Mouse (Mus musculus) liver, embryonic 14.5 days (tissue): ENCODE data around the gene Tubgcp3. TPM values are rescaled to one million over a fixed set of nuclear protein-coding genes. Genes with fewer than 3 reads are reported as not detected.

ENCODE experiments used
- ATAC-seq: fragments of 200-750 bp; cut with Nextera tagmentation; 2 replicates; pipeline ENCODE4 v1.8.0; 2017; ENCODE audit warnings: moderate number of reproducible peaks, mild to moderate bottlenecking, moderate library complexity; ENCODE audit not compliant: insufficient read depth
- DNase-seq, 3 experiments: peaks; one replicate each; pipeline ENCODE4 v3.0.0-alpha.2; 2012 to 2013; ENCODE audit warnings: low read depth in 3 of 3, low spot score in 3 of 3
- H3K27ac ChIP-seq: fragments of 300-500 bp; sonication (generic); 2 replicates; pipeline ENCODE4 v1.5.1; 2014; ENCODE audit warnings: moderate library complexity, mild to moderate bottlenecking, control low read depth, inconsistent platforms
- H3K27me3 ChIP-seq: fragments of 300-500 bp; sonication (generic); 2 replicates; pipeline ENCODE4 v1.6.1; 2014; ENCODE audit warnings: mild to moderate bottlenecking, low read length, moderate library complexity; ENCODE audit not compliant: control insufficient read depth, insufficient read depth
- H3K36me3 ChIP-seq: fragments of 300-500 bp; sonication (generic); replicated peaks from 2 replicates; pipeline ENCODE4 v1.6.1; 2014; ENCODE audit warnings: low read depth; ENCODE audit not compliant: control insufficient read depth, insufficient read depth
- H3K4me1 ChIP-seq, 2 experiments: fragments of 200-500 bp in 1 of 2; fragments of 300-500 bp in 1 of 2; sonication (generic) in 1 of 2; replicated peaks; 2 replicates each; pipeline ENCODE4 v1.6.1; 2012 to 2014; ENCODE audit warnings: antibody characterized with exemption in 1 of 2, inconsistent platforms in 1 of 2, low read length in 1 of 2; ENCODE audit not compliant: control insufficient read depth in 2 of 2, insufficient read depth in 2 of 2
- H3K4me2 ChIP-seq: fragments of 300-500 bp; sonication (generic); 2 replicates; pipeline ENCODE4 v1.6.1; 2014; ENCODE audit warnings: low read depth, mild to moderate bottlenecking, control low read depth, moderate library complexity
- H3K4me3 ChIP-seq, 2 experiments: fragments of 200-500 bp in 1 of 2; fragments of 300-500 bp in 1 of 2; sonication (generic) in 1 of 2; 2 replicates each; pipeline ENCODE4 v1.5.1; 2012 to 2014; ENCODE audit warnings: low read depth in 2 of 2, low read length in 2 of 2, mild to moderate bottlenecking in 2 of 2, control low read depth in 1 of 2, inconsistent platforms in 1 of 2, moderate library complexity in 1 of 2; ENCODE audit not compliant: insufficient read depth in 1 of 2
- H3K9ac ChIP-seq: fragments of 300-500 bp; sonication (generic); replicated peaks from 2 replicates; pipeline ENCODE4 v1.6.1; 2014; ENCODE audit warnings: mild to moderate bottlenecking, control low read depth, moderate library complexity
- H3K9me3 ChIP-seq: fragments of 300-500 bp; sonication (generic); 2 replicates; pipeline ENCODE4 v1.6.1; 2016; ENCODE audit warnings: low read length, mixed read lengths; ENCODE audit not compliant: control insufficient read depth
- CTCF ChIP-seq: IDR thresholded peaks from 2 replicates; pipeline ENCODE4 v1.5.1; 2016; ENCODE audit warnings: antibody characterized with exemption, low read depth, control low read depth
- EP300 ChIP-seq: IDR thresholded peaks from 2 replicates; pipeline ENCODE4 v1.6.1; 2016; ENCODE audit warnings: antibody characterized with exemption, low read depth
- WGBS: fragments of 180-500 bp; shearing (Covaris S2); extraction: QIAGEN DNeasy Blood & Tissue Kit; methylation state at CpG from one replicate; pipeline ENCODE4 v1.1.7; 2014; ENCODE audit not compliant: insufficient replicate concordance; 5-methylcytosine and 5-hydroxymethylcytosine counted together
- polyA plus RNA-seq, 2 experiments: library from polyadenylated mRNA; depleted of rRNA in 1 of 2; stranded (reverse) in 1 of 2; unstranded in 1 of 2; fragments of >200 nt; fragmentation: Nextera tagmentation in 1 of 2; extraction: Ambion mirVana in 1 of 2; gene quantifications; 2 replicates each; pipeline versions ENCODE4 v1.2.1 to v1.2.3; 2012 to 2014

The Tubgcp3 gene
- polyA plus RNA-seq, 2 experiments, result 26.1 to 39.4 TPM

DNA sequence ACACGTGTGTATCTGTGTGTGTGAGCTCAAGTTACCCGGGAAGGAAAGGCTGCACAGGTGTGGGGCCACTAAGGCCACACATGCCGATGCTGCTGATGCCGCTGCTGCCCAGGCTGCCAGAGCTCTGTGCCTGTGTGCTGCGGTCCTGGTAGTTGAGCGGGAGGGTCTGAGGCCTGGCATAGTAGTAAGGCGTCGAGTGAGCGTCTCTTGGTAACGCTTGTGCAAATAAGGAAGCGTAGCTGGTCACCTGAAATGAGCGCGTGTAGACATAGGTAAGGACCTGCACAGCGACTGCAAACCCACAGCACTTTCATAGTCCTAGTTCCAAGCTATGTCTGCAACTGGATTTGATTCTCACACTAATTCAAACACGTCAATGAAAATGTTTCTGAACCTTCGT lies 14.6 kb downstream of the Tubgcp3 start:
- ATAC-seq (no peak), DNase-seq (no peak)
- H3K4me1 ChIP-seq, result no peaks in the 10 kb centered on the region
- H3K36me3 ChIP-seq, result peaks cover 67% of the 10 kb centered on the region
- H3K9ac ChIP-seq, result no peak overlapping the region
- no peak overlapping the region for H3K27ac ChIP-seq
- no peak overlapping the region for H3K4me2 ChIP-seq
- no peak overlapping the region for H3K4me3 ChIP-seq
- no peak for TF ChIP-seq CTCF
- no peak for TF ChIP-seq EP300
- H3K9me3 ChIP-seq, result no peaks in the 10 kb centered on the region
- no peaks in the 10 kb centered on the region for H3K27me3 ChIP-seq
- 89% methylated on average over 16 of the region's 16 CpGs for WGBS

DNA sequence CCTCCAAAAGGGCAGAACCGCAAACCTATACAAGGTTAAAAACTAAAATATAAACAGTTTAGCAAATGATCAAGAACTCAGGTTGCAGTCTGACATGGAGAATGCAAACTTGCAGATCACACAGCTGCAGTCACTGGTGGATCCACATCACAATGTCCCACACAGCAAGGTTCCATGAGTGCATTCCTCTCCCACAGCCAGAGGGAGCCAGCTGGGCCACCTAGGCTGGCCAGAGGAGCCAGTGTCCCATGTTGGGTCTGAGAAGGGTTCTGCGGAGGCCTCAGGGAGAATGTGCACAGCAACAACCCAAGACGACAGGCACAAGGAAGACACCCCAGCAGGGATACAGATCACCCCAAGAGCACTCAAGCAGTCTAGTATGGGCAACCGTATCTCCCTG lies 20.8 kb downstream of the Tubgcp3 start:
- Histone ChIP-seq H3K9me3 (no peaks in the 10 kb centered on the region), H3K36me3 (peaks cover 75% of the 10 kb centered on the region), H3K27ac (no peak overlapping the region), H3K27me3 (no peaks in the 10 kb centered on the region), H3K4me3 (no peak overlapping the region), H3K9ac (no peak overlapping the region), H3K4me2 (no peak overlapping the region), H3K4me1 (no peaks in the 10 kb centered on the region)
- no peak for ATAC-seq
- DNase-seq, result no peak
- 75% methylated on average over 4 of the region's 4 CpGs for WGBS
- TF ChIP-seq EP300 (no peak), CTCF (peak; percentile 30; the same call in 1 of the 2 replicates)

DNA sequence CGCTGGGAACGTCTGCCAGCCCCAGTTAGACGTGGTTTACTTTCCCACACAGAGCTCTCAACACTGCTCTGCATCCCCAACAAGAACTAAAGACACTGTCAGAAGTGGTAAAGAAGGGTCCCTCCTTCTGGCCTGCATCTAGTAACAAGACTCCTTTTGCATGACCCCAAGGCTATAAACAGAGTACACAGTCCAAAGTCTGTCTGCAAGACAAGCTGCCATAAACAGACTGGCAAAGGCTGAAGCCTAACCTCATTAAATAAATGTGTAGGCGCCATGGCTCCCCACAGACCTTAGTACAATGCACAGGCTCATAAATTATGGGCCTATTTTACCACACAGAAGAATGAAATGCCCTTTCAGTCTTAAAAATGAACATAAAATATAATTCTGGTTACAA lies 21.6 kb downstream of the Tubgcp3 start:
- Histone ChIP-seq H3K4me3 (no peak overlapping the region), H3K27ac (no peak overlapping the region), H3K9me3 (no peaks in the 10 kb centered on the region), H3K4me2 (no peak overlapping the region), H3K4me1 (no peaks in the 10 kb centered on the region), H3K9ac (no peak overlapping the region), H3K27me3 (no peaks in the 10 kb centered on the region), H3K36me3 (peaks cover 67% of the 10 kb centered on the region)
- ATAC-seq, result no peak
- WGBS, result 76% methylated on average over 4 of the region's 4 CpGs
- TF ChIP-seq EP300, result no peak
- TF ChIP-seq CTCF, result no peak
- no peak for DNase-seq

DNA sequence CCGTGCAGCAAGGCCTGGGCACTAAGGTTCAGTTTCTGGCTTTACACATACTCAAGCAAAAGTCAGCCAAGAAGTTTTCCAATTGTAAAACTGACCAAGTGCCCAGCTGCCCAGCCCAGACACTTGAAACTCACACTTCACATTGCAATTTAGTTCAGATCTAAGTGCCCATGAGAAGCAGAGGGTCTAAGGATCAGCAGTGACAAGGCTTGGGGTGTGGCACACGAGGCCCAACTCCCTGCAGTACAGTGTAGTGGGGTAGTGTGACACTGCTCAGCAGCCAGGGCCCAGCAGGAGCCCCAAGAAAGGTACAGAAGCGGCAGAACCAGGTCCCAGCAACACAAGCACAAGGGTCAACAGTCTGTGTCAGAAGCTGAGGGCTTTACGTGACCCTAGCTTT lies 23.1 kb downstream of the Tubgcp3 start:
- H3K9ac ChIP-seq, result no peak overlapping the region
- H3K36me3 ChIP-seq, result peaks cover 59% of the 10 kb centered on the region
- no peak overlapping the region for H3K4me3 ChIP-seq
- peaks cover 0 to 9% of the 10 kb centered on the region in 2 experiments; a peak in 3 of 4 replicates for H3K4me1 ChIP-seq
- no peaks in the 10 kb centered on the region for H3K27me3 ChIP-seq
- TF ChIP-seq EP300, result no peak
- no peak for TF ChIP-seq CTCF
- DNase-seq, result no peak
- ATAC-seq, result no peak
- no peaks in the 10 kb centered on the region for H3K9me3 ChIP-seq
- H3K4me2 ChIP-seq, result no peak overlapping the region
- WGBS, result 82% methylated on average over 4 of the region's 4 CpGs
- H3K27ac ChIP-seq, result no peak overlapping the region

DNA sequence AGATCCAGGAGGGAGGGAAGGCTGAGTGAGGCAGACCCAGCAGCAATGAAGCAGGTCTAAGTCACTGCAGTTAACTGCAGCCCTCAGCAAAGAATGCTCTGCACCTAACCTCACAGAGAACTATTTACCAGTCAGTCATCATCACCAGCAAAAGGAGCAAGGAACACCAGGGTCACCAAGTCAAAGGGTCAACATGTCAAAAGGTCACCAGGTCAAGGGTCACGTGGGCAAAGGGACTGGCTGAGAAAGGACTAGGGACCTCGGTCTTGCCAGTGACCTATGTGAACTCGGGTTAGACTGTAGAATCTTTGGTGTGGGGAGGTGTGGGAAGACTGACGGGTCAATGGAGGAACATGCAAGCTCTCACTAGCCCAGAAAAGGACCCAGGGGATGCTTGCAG lies 25.5 kb downstream of the Tubgcp3 start:
- H3K27ac ChIP-seq, result no peak overlapping the region
- no peak overlapping the region for H3K4me3 ChIP-seq
- peaks cover 0 to 12% of the 10 kb centered on the region in 2 experiments; a peak in 3 of 4 replicates for H3K4me1 ChIP-seq
- peaks cover 50% of the 10 kb centered on the region for H3K36me3 ChIP-seq
- H3K9ac ChIP-seq, result no peak overlapping the region
- ATAC-seq, result no peak
- no peak overlapping the region for H3K4me2 ChIP-seq
- no peaks in the 10 kb centered on the region for H3K27me3 ChIP-seq
- no peak for TF ChIP-seq CTCF
- no peak for TF ChIP-seq EP300
- 76% methylated on average over 4 of the region's 4 CpGs for WGBS
- no peak for DNase-seq
- H3K9me3 ChIP-seq, result no peaks in the 10 kb centered on the region
